Mouse (Mus musculus) gastrocnemius, postnatal 10 days (tissue): Measurements from ENCODE around the gene Ifrd1. TPM values are rescaled to one million over a fixed set of nuclear protein-coding genes. Genes with fewer than 3 reads are reported as not detected.
A peak's percentile ranks its signal among the peaks of the same experiment; 100 is the strongest.

Source experiments
- DNase-seq: peaks from one replicate; pipeline ENCODE4 v3.0.0; 2021; ENCODE audit warnings: mixed read lengths
- total RNA-seq, 2 experiments: library from RNA; stranded (reverse); gene quantifications; 2 replicates each; pipeline ENCODE4 v1.2.3; 2021

Gene Ifrd1
- total RNA-seq, 2 experiments from 2014 or later = 78.5 to 81.5 TPM

DNA sequence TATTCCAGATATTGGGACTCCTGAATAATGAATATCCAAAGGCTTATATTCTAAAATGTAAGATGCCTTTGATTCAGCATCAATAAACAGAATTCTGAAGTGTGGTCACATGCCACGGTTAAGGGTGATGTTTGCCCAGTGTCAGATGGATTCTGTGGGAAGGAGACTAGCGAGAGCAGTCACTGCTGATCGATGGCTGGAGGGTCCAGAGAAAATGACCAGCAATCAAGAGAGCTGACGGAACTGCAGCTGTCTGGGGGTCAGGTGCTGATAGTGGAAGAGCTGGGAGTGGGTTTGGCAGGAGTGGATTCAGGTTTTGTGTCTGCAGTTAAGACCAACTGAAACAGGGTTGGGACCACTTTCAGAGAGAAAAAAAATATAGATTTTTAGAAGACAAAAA is 5.1 kb downstream of the Ifrd1 start:
- no peak for DNase-seq

DNA sequence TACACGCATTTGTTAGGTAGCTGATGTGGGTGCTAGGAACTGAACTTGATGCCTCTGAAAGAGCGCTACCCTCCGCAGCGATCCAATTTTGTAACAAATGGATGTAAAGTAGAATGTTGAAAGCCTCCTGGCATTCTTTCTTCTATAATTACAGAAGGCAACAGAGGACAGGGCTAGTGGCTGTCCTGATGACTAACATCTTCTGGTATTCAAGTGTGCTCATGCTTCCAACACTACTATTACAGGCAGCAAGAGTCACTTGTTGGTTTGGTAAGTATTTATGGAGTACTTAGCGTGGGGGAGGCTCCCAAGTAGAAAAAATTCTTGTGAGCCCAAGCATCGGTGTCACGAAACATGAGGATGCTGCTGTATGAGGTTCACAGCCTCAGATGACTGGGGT is 9.1 kb downstream of the Ifrd1 start:
- DNase-seq = no peak

DNA sequence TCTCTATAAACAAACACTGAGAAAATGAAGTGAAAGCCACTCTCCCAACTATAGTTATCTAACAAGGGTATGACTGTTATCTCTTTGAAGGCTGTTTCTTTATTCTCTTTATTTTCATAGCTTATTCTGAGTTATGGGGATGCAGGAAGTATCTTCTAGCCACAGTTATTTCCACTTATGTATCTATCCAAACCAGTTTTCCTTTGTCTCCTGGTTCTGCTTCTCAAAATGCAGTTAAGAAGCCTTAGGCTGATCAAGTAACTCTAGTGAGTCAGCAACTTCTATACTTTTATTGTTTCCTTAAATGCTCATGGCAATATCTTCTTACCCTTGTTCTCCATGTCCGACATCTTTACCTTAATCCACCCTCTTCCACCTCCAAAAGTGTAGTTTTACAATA is 16.1 kb downstream of the Ifrd1 start:
- DNase-seq = no peak

DNA sequence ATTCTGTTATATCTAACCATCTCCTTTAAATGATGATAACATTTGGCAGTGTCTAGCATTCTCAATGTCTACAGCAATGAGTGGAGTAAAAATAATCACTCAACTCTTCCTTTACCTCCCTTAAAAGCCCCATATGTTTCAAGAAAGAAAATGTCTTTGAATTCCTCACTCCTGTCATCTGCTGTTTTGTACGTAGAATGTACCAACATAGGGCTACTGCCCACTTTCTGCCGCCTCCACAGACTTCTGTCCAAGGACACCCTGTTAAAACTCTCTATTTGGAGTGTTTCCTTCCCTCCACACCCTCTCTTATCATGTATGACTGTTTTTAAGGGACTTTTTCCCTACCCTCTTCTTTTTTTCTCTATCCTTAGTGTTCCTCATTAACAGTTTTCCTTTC is 16.7 kb downstream of the Ifrd1 start:
- no peak for DNase-seq

DNA sequence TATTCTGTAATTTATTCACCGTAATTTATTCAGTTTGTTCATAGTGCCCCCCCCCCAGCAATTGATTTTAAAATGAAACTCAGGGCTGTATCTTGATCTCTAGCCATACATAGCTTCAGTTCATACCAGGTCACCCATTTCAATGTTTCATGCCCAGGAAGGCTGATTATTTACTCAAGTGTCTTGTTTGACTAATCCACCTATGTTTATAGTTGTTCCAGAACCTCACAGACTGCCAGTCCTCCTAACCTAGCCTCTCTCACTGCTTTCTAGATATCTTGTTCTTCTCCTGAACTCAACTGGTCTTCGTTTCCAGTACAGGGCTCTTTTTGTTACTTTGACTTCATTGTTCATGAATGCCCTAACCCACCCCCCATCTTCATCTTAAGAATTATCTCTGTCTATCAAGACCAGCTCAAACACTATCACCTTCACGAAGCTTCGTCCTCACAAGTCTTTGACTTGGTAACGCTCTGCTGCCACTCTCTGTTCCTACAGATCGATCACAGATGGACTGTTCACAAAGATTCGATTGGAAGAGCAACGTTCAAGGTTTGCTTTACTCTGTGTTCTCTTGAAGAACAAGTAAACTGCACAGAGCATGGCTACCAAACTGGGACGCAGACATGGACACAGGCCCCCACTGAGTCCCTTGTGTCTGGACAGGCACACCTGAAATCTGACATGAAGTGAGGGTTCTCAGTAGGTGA is 24.0 kb downstream of the Ifrd1 start:
- no peak for DNase-seq

DNA sequence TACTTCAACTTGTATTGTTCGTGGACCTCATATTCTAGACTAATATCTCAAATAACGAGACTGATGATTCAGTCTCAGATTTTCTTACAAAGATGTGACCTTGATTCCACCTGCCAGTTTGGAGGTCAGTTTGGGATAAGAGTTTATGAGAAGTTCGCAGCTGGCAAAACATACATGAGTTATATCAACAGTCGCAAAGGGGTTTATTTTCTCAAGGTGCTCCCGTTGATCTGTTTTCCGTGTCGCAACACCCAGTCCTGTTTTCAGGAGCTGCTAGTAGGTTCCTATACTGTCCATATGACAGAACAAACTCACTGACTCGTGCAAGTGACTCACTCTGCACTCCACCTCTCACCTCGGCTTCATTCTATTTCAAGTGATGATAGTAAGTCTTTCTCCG is 24.6 kb downstream of the Ifrd1 start:
- DNase-seq = no peak

DNA sequence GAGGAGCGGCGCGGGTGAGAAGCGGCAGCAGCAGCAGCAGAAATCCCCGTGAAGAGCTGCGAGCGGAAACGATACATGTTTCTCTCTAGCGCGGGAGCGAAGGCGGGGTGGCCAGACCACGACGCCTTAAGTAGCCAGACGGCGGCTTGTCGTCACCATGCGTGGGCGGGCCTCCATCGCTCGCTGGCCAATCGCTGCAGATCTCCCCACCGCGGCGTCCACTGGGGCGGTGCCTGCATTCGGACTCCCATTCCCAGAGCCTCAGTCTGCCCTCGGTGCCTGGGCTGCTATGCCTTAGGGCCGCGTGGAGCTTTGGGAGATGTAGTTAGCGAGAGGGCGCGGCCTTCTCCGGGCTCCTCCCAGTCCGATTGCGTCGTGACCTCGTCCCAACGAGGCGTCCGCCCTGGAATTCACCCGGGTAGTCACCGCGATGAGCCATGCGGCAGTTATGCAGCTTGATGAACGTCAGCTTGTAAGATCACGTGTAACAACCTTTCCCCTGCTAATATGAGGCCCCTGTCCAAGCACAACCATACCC is 25.2 kb downstream of the Ifrd1 start:
- peak; percentile 99 for DNase-seq

DNA sequence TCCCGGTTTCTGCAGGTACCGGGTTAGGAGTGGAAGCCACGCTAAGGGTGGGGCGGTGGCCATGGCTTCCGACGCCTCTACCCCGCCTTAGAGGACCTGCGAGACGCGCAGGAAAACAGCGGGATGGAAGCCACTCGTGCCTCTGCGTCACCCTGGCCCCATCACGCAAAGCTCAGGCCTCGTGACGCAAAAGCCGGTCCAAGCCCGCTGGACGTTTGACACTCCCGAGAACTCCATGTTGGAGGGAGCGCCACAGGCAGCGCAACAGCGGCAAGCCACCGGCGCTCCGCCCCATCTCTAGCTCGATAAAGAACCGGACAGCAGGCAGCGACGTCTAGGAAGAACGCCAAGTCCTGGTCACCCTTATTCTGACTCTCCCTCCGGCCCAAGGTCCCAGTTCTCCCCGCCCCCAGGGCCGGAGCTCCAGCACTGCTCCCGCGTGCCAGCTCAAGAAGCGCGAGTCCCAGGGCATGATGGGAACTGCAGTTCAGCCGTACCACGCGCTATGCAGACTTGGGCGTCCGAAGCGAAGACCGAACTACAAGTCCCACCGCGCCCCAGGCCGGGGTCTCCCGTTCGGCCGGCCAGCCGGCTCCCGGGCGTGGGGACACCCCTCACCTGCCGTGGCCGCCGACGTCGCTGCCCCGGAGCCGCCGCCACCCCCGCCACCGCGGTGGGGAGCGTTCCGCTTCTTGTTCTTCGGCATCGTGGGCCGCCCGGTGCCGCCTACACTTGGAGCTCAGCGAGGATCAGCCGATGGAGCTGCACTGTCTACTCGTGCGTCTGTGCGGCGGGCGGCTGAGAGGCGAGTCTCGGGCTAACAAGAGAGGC is 25.8 kb downstream of the Ifrd1 start:
- DNase-seq = peak; percentile 91

DNA sequence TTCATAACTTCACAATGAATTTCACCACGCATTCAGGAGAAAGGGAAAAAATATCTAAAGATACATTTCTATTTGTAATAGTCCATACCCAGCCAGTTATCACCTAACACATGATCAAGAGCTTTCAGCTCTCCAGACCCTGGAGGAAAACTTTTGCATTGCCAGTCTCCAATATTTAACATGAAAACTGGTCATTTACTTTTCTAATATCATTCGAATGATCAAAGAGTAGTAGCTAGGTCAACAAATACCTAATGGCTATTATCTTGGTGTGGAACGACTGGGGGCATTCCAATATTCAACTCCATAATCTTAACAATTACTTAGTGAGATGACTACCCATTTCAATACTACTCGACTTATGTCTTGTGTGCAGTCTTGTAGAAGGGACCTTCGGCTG is 26.7 kb downstream of the Ifrd1 start:
- DNase-seq = no peak

DNA sequence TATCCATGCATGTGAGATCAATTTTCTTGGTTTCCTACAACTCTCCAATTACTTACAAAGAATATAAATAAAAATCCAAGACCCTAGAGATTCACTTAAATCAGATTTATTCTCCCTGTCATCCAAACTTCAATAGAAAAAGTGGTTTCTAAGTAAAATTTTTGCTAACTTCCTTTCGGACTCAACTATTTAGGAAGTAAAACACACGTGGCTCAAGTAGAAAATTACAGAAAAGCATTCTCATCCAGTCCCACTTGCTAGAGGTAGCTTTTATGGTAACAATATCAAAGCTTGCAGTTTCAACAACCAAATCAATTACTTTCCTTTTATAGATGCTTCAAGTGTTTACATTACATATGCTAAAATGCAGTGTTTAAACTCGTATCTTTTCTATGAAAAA is 27.4 kb downstream of the Ifrd1 start:
- DNase-seq = no peak

DNA sequence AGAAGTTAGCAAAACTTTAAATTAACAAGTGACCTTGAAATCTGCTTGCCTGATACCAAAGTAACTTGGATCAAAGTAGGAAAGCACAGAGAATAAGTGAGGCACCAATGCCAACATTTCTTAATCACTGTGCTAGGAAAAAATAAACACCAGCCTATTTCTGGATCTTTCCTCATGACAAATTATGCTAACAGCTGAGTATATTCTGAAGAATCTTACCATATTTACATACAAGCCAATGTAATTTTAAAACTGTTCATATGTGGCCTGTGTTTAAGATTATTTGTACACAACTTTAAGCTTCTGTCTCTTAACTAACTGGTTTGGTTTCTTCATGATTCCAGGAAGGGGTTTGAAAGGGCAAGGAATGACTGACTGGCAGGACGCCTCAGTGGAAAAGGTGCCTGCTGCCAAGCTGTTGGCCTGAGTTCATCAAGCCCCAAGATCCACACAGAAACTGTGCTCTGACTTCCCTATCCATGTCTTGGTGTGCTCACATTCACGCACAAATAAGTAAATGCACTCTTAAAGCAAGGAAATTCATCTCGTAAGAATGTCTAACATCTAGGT is 28.2 kb downstream of the Ifrd1 start:
- DNase-seq = peak; percentile 54

DNA sequence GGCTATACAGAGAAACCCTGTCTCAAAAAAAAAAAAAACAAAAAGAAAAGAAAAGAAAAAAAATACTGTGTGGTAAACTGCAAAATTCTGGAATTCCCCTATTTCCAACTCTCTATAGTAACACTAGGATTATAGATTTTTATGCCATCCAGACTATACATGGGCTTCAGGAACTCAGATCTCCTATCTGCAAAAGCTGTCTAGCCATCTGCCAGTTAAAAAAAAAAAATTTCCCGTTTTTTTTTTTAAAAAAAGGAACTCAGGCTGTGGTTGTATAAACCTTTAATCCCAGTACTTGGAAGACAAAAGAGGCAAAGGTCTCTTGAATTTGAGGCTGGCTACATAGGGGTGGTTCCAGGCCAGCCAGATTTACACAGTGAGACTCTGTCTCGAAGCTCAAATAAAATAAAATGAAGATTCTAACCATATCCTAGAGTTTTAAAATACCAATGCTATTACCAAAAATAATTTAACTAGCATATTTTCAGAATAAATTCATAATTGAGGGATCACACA is 29.8 kb downstream of the Ifrd1 start:
- no peak for DNase-seq

DNA sequence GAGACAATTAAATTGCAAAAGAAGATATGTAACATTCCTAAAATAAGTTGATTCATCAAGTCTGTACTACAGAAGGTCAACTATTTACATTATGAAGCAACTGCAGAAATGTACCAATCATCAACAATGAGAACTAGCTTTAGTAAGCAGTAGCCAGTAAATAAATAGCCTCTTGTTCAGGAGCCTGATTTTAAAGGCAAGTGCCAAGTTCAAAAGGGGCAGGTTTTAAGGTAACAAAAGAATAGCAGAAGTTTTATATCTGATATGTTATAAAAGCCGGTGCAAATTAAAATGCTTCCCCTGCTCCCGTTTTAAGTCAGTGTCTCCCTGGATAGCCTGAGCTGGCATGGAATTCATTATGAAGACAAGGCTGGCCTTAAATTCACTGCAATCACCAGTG is 30.5 kb downstream of the Ifrd1 start:
- no peak for DNase-seq

DNA sequence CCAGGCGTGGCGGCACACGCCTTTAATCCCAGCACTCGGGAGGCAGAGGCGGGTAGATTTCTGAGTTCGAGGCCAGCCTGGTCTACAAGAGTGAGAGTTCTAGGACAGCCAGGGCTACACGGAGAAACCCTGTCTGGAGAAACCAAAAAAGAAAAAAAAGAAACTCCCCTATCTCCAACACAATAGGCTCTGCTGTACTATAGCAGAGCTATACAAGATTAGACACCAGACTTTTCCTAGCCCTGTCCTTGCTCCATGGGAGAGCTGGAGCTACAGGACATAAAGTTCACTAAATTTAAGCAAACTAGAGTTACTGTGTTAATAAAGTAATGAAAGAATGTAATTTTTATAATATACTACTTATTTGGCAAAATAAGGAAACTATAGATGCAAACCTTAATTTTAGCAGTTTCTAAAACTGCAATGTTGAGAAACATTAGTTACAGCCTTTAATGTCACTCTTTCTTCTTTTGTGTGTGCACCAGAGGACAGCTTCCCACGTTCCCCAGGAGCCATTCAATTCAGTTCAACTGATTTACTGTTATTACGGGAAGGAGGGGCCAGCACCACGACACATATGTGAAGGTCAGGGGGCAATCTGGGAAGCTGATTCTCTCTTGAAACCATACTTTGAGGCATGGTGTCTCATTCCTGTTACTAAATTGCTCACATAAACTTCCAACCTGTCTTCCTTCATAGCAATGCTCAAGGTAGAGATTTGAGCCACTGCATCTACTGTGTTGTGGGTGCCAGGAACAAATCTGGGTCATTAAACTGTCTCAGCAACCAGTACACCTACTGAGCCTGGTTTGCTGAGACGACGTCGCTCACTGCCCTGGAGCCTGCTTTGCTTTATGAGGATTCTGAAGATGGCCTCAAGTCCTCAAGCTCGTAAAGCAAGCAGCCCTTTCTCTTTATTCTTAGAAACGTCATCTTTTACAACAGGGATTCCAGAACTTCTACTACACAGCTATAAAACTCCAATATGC is 33.1 kb downstream of the Ifrd1 start:
- DNase-seq = no peak

DNA sequence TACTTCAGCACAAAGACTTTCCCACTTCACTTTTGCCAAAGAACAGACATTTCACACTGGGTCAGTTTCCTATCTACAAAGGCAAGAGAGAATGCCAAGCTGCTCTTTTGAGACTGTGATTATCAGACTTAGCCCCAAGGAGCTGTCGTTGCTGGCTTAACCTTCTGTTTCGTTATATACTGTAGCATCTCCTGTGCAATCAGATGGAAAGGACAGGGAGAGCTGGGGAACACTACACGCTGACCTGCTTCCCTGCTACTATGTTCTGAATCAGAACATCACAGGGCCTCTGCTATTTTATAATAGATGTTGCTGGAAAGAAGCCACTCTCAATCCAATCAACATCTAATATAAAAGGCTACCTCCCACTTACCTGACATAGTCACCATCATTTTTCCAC is 39.3 kb downstream of the Ifrd1 start:
- no peak for DNase-seq

DNA sequence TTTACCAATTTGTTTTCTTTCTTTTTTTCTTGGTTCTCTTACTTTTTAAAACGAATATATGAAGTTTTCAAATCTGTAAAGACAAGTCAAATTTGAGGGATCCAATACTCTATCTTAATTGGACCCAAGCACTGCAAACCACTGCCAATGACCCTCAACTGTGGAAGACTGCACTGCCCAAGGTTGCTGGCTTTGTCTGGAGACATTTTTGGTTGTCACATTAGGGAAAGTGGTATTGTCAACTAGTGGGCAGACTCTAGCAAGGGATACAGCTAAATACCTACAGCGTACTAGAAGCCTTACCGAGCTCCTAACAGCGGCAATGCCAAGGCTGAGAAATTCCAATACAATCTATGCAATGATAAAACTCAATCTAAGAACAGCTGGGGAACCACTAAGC is 40.4 kb downstream of the Ifrd1 start:
- no peak for DNase-seq

DNA sequence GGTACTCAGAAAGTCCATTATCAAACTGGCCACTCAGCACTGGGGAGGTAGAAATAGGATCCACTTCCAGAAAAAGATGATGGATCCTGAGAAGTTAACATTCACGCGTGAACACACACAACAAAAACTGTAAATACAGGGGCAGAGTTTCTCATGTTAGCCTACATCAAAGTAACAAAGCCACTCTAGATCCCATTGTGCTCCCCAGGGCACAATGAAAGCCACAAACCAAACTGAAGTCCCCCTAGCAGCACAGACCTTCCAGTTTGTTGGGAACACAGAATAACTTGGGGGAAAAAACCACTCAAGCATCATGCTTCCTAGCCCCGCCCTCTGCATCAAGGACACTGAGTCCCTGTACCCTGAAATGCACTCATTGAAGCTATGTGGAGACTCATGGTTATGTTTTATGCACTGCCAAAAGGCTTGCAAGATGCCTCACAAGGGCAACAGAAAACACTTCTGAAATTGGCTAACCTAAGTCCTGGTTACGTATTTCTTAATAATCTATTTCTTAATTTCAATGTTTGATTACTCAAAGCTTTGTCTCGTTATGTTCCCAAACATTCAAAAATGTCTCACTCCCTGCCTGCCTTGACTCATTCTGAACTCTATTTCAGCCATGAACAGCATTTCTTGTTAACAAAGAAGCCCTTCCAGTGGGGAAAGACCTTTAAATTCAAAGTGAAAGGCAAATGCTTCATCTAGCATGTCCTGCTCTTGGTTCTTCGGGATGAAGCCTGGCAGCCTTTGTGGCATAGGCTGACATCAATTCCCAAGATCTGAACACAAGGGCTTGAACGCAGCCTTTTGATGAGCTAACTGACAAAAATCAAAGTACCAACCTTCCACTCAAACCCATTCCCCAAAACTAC is 45.9 kb downstream of the Ifrd1 start:
- DNase-seq = no peak

DNA sequence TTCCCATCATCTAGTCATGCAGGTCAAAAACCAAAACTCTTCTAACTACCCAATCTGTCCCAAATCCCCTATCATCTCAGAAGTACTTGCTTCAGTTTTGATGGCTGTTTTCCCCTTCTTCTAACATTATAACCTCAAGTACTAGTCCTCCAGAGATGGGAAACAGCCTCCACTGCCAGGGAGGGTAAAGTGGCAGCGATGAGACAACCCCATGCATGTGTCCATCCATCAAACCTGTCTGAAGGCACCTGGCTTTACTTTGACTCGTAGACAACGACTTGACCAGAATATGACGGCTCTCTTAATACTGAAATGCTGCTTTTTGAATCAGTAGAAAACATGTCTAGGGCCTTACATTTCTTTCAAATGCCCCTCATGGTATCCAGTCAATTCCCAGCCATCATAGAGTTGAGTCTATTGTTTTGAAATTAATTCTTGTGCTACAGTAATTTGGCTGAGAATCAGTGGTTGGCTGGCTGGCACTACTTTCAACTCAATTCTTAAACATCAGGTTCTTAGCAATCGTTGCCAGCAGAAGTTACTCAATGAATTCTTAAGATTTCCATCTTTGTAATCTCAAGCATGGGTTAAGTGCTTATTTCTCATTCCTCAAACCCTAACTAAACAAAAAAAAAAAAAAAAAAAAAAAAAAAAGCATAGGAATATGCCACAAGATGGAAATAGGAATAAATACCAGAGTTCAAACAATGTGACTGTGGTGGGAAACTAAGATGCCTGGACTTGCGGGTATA is 47.6 kb downstream of the Ifrd1 start:
- no peak for DNase-seq

DNA sequence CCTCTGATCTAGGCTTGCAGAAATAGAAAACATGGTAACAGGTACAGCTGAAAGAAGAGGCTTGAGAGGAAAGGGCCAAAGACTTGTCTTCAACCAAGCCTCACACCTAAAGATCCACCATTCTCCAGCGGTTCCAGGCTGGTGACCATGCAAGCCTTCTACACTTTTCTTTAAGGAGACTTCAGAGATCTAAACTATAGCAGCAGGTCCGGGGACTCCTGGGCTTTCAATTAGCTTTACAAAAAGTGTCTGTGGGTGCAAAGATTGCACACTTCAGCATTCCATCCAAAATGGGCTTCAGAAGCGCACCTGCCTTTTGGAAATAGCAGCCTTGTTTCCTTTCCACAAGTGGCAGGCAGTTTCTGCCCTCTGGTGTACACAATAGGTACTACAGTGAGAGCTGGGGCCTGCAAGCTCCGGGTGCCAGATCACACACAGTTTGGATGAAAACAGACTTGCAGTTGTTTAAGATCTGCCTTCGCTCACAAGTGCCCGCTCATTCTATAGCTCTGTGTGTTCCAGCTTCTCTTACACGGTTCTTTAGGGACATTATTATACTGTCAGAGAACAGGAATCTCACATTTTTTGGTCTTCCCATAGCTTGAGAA is 48.4 kb downstream of the Ifrd1 start:
- DNase-seq = peak; percentile 54

DNA sequence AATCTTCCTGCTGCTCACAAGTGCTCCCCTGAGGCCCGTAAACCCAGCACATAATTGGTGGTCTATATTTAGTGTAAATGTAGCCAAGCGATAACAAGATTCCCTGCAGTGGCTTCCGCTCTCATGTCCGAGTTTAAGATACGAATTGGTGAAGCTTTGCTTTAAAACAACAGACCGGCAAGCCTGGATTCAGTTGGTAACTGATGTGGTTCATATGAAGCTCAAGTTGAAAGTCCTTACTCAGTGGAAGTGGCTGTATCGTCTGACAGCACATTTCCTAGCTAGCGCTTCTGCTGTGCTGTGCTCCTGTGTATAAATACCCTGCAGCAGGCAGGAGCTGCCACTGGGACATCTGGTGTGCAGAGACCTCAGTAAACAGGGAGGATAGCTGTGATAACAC is 49.0 kb downstream of the Ifrd1 start, which contains the start of gene Lsmem1:
Gene Lsmem1, minus strand, starts transcription at position 189 of the 400 bp plus-strand sequence.
- no peak for DNase-seq
